Mouse (Mus musculus) G1E (cell line): Measurements from ENCODE around the gene Rergl.

Source experiments
- CTCF ChIP-seq: IDR thresholded peaks from 2 replicates; pipeline ENCODE4 v1.5.1; 2012; ENCODE audit warnings: low read depth, low read length, inconsistent platforms, mixed read lengths
- GATA1 ChIP-seq: IDR thresholded peaks from 2 replicates; pipeline ENCODE4 v1.6.1; 2012; ENCODE audit warnings: borderline replicate concordance, low read length, inconsistent platforms, mixed read lengths
- GATA2 ChIP-seq: IDR thresholded peaks from 2 replicates; pipeline ENCODE4 v1.6.1; 2012; ENCODE audit warnings: low read depth, low read length, inconsistent platforms, borderline replicate concordance
- POLR2AphosphoS5 ChIP-seq: IDR thresholded peaks from 2 replicates; pipeline ENCODE4 v1.6.1; 2012; ENCODE audit warnings: low read depth, low read length, inconsistent platforms; ENCODE audit not compliant: insufficient replicate concordance
- TAL1 ChIP-seq: conservative IDR thresholded peaks from 2 replicates; pipeline ENCODE4 v1.6.1; 2012; ENCODE audit warnings: low read depth, low read length, inconsistent platforms, mixed read lengths

DNA sequence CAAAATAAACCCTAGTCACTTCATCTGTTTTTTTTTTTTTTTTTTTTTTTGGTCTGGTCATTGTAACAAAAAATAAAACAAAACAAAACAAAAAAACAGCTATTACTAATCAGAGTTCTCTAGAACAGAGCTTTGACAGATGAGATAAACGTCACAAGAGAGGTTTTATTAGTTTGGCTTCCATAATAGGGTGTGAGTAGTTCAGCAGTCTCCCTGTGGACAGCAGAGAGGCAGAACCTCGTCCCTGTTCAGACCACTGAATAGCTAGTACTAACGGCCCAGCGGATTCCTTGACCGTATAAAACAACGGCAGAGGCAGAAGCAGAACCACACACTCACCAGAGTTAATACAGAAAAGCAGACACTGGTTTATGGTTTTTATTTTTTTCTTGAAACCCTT is 36.8 kb downstream of the Rergl start:
- TF ChIP-seq CTCF (no peak), GATA1 (no peak), POLR2AphosphoS5 (no peak), GATA2 (no peak), TAL1 (no peak)
